Mouse (Mus musculus) ES-Bruce4 (cell line): Measurements from ENCODE around the gene Tnfrsf14.

ENCODE experiments used
- CTCF ChIP-seq: IDR thresholded peaks from one replicate; pipeline ENCODE4 v1.8.1; 2011; ENCODE audit warnings: low read depth, low read length
- EP300 ChIP-seq: IDR thresholded peaks from 2 replicates; pipeline ENCODE4 v1.6.1; 2011; ENCODE audit warnings: low read depth, low read length; ENCODE audit not compliant: insufficient read depth
- POLR2A ChIP-seq: IDR thresholded peaks from one replicate; pipeline ENCODE4 v1.8.1; 2011; ENCODE audit warnings: low read length; ENCODE audit not compliant: insufficient read depth

DNA sequence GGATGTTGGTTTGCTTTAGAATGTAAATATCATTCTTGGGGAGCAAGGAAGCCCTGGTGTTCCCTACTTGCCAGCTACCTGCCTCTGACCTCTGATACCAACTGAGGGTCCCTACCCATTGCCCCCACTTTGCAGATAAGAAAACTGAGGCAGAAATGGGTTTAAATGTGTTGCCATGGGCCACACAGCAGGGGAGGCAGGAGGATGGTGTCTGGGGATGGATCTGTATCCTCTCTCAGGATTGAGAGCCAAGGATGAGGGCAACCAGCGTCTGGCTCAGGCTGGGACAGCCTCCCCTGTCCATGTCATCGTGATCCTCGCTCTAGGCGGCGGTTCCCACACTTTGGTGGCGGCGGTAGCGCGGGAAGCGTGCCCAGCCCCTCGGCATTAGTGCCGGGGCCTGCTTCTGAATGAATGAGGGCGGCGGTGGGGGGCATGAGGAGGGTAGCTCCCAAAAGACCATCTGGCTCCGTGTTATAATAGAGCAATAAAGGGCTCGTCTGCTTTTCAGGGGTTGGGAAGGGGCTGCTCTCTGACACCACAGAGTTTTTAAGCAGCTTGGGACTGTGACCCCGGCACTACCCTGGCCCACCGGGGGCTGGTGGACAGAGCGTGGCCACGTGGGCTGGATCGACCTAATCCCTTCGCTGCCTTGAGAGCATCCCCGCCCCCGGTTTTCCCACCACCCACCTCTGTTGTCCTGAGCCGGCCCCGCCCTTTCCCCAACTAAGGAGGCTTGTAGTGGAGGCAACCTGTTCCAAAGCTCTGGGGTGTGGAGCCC lies 24.3 kb upstream of the Tnfrsf14 start:
- TF ChIP-seq CTCF, result no peak
- TF ChIP-seq POLR2A, result no peak
- no peak for TF ChIP-seq EP300
